Mouse (Mus musculus) kidney, adult 2 months (tissue): ENCODE results near the gene Pagr1b.

ENCODE experiments used
- CTCF ChIP-seq: fragments of 200-500 bp; conservative IDR thresholded peaks from 2 replicates; pipeline ENCODE4 v1.5.1; 2011; ENCODE audit warnings: low read depth, mild to moderate bottlenecking, control low read depth, low read length, moderate library complexity, mixed read lengths; ENCODE audit not compliant: insufficient read depth, insufficient read length
- POLR2A ChIP-seq: fragments of 200-500 bp; IDR thresholded peaks from one replicate; pipeline ENCODE4 v1.6.1; 2011; ENCODE audit warnings: low read depth, low read length, control low read depth

GRCm38 (mm10) chr7:127014993-127015392 lies 1.3 kb downstream of the Pagr1b start:
- TF ChIP-seq CTCF: no peak
- no peak for TF ChIP-seq POLR2A
